Mouse (Mus musculus) megakaryocyte-erythroid progenitor cell, adult 5-6 weeks (primary cell): ENCODE measurements around the gene P2ry6. TPM values are rescaled to one million over a fixed set of nuclear protein-coding genes. Genes with fewer than 3 reads are reported as not detected.

Experiments used
- ATAC-seq: replicated peaks from 2 replicates; pipeline ENCODE4 v1.8.0; 2016; ENCODE audit warnings: mild to moderate bottlenecking, inconsistent platforms; ENCODE audit not compliant: severe bottlenecking, poor library complexity, low FRiP score, low TSS enrichment
- total RNA-seq, 2 experiments: library from RNA; stranded (forward) in 1 of 2; stranded (reverse) in 1 of 2; fragments of 200-1000, 215-1000 nt in 1 of 2; fragments of >200 nt in 1 of 2; fragmentation: Nextera tagmentation in 1 of 2; gene quantifications; 2 replicates each; pipeline ENCODE4 v1.2.3; 2014 to 2017

The P2ry6 gene
- total RNA-seq, 2 experiments from 2014 or later = not detected

GRCm38 (mm10) chr7:100894057-100894832 is 80.2 kb downstream of the P2ry6 start:
- ATAC-seq = peak; percentile 36

GRCm38 (mm10) chr7:100893249-100894056 is 81.0 kb downstream of the P2ry6 start:
- ATAC-seq = no peak

Other genes with a start within 250 kb of the P2ry6 start
- 8.0 and 10.9 TPM in 2 replicates for gene Relt, start 111.2 kb downstream of the P2ry6 start, total RNA-seq (2014; fragmentation: Nextera tagmentation)
- gene Relt, start 111.2 kb downstream of the P2ry6 start, total RNA-seq (2017) = 5.2 and 6.4 TPM in 2 replicates
- not detected in 2 replicates for gene Arhgef17, start 42.5 kb downstream of the P2ry6 start, total RNA-seq (2014; fragmentation: Nextera tagmentation)
- not detected in 2 replicates for gene Arhgef17, start 42.5 kb downstream of the P2ry6 start, total RNA-seq (2017)
- 0.64 and 0.70 TPM in 2 replicates for gene P2ry2, start 38.2 kb upstream of the P2ry6 start, total RNA-seq (2014; fragmentation: Nextera tagmentation)
- gene P2ry2, start 38.2 kb upstream of the P2ry6 start, total RNA-seq (2017) = 0.28 and 2.2 TPM in 2 replicates
- gene Fchsd2, start 118.2 kb upstream of the P2ry6 start, total RNA-seq (2014; fragmentation: Nextera tagmentation) = 16.2 and 19.1 TPM in 2 replicates
- gene Fchsd2, start 118.2 kb upstream of the P2ry6 start, total RNA-seq (2017) = 20.2 and 22.6 TPM in 2 replicates